Mouse (Mus musculus) embryo, embryonic 11 days (tissue): ENCODE measurements around the gene Lrch1.
A peak's percentile ranks its signal among the peaks of the same experiment; 100 is the strongest.

Experiments
- DNase-seq: peaks from one replicate; pipeline ENCODE4 v3.0.0-alpha.2; 2015

Gene Lrch1

GRCm38 (mm10) chr14:74884024-74884680 is 63.5 kb downstream of the Lrch1 start:
- DNase-seq: peak; percentile 57

GRCm38 (mm10) chr14:74883204-74883603 is 64.5 kb downstream of the Lrch1 start:
- DNase-seq: no peak

- DNase-seq: no peak
Measured at GRCm38 (mm10) chr14:74882754-74883153, 64.9 kb downstream of the Lrch1 start.

DNA sequence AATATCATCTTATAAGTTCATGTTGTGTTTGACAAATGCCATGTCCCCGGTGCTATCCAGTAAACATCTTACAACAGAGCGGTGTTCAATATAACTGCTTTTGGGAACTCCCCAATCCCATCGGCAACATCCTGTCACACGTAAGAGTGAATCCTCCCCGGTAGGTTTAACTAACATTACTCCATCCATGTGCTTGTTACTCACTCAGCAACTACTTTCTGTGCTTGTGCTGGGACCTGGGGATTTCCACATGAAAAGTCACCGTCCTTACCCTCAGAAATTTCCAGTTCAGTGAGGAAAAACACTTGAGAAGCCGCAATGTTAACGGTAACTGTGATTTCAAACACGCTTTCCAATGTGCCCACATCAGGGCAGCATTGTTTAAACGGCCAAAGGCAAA is 66.8 kb downstream of the Lrch1 start:
- DNase-seq: no peak

GRCm38 (mm10) chr14:74879480-74879879 is 68.2 kb downstream of the Lrch1 start:
- no peak for DNase-seq

DNA sequence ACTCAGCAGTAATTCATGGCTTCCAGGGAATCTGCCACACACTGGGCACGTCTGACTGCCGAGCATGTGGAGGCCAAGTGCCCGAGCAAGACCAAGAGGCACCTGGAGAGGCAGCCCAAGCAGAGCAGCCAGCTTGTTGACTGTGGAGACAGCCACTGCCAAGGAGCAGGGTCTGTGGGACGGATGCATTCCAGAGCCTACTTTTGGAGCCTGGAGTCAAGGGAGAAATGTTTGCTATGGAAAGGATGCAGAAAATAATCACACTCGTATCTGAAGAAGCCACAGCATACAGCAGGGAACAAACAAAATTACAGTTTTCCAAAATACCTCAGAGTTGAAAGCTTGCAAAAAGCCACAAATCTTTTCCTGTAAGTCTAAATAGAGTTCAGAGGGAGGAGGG is 70.4 kb downstream of the Lrch1 start:
- no peak for DNase-seq

- DNase-seq: no peak
Measured at GRCm38 (mm10) chr14:74871220-74871619, 76.5 kb downstream of the Lrch1 start.

GRCm38 (mm10) chr14:74868902-74869230 is 78.8 kb downstream of the Lrch1 start:
- DNase-seq: no peak

DNA sequence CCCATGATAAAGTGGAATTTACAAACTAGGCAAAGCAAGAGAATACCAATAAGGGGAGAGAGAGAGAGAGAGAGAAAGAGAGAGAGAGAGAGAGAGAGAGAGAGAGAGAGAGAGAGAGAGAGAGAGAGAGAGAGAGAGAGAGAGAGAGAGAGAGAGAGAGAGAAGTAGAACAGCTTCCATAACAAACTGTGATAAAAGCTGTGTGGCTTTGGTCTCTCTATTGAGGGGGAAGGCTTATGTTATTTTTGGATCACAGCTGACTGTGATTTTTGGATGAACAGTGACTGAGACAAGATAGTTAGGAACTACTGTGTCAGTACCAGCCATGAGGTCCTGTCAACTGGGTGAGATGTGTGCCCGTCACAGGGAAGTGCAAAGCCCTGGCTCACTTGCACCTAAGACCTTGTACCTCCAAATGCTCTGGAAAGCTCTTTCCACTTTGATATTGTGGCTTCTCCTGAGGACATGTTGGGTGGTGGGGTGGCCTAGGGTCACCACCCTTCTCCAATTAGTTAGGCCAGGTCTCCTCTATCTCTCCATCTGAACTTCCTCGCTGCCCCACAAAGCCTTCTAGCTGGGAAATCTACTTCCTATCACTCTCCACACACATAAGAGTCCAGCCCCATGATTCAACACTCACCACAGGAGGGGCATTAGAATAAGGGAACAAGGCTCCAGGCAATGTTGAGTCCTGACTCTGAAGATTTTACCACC is 79.3 kb downstream of the Lrch1 start:
- DNase-seq: no peak

- DNase-seq: peak; percentile 33
Measured at GRCm38 (mm10) chr14:74867076-74868042, 80.3 kb downstream of the Lrch1 start.

DNA sequence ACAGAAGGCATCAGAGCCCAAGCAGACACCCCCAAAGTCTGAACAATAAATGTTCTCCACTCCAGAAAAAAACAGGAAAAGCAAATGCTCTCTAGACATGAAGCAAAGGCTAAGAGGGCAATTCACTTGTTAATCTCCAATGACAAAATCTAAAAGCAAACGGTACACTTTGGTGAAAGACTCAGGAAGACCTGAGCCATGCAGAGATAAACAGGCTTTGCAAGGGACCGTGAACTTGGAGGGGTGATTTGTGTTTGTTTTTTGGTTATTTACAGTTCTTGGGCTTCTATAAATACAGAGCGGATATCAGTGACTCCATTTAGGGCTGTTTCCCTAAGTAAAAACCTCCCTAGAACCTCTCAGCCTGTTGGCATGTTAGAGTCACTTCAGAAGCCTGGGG is 81.9 kb downstream of the Lrch1 start:
- no peak for DNase-seq

DNA sequence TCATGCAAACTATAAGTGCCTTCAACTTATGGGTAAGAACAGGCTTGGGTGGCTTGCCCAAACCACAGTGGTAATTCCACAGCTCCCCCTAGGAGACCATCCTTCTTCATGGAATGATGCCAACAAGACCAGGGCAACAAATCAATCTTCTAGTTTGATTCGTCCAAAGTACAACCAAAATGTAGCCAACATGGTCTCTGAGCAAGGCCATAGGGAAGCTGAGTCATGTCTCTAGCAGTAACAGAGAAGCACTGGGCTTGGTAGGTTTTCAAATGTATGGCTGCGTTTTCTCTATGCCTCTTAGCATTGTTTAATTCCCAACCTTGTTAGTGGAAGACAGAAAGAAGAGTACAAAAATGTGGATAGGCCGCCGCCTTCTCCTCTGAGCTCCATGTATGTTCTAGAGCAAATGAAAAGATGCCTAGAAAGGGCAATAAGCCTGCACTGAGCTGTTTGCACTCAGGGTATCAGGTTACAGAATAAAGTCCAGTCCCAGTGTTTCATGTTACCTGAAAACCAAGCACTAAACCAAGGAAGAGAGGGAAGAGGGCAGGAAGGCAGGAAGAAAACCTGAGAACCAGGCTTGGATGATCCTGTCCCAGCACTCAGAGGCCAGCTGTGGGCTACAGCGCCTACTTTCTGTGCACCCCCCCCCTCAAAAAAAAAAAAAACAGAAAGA is 82.7 kb downstream of the Lrch1 start:
- DNase-seq: no peak

DNA sequence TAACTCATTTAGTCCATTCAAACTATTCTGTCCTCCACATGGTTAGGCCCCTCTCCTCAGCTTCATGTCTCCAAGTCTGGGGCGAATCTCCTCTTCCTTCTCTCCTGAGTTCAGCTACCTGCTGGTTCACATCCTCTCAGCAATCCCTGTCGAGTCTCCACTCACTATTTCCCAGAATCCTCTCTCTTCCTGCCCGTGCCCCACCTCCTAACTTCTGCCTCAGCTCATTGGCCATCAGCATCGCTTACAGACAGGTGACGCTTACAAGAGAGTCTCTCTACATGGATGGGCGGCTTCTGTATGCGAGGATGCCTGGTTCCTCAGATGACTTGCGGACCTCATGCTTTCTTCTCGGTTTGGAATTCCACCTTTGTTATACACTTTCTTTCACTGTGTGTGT is 86.2 kb downstream of the Lrch1 start:
- DNase-seq: no peak

DNA sequence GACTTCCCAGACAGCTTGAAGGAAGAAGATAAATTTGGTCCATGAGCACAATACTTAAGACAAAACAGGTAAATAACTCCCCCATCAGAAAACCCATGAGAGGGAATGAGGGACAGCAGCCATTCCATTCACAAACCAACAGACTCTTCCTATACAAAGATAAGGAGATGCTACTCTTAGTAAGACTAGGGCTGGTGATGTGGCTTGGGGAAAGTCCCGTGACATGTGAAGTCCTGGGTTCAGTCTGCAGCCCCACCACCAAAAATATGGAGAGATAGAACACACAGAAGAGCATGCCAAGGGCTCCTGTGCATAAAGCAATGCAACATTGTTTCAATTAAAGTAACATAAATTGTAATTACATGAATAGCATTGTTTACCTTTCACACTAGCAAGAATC is 88.5 kb downstream of the Lrch1 start:
- no peak for DNase-seq

GRCm38 (mm10) chr14:74855429-74855828 is 92.2 kb downstream of the Lrch1 start:
- DNase-seq: no peak

DNA sequence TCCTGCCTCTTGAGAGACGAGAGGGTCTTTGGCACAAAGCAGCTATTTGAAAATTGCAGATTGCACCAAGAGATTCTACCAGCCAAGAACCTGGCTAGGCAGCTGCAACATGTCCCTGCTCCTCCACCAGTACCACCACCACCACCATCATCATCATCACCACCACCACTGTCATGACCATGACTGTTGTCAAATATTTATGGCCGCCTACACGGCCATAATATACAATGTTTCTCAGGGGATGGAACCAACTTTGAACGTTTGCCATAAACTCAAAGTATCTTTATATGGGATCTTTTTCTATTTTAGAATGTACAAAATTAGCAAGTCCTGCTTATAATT is 93.9 kb downstream of the Lrch1 start:
- no peak for DNase-seq

DNA sequence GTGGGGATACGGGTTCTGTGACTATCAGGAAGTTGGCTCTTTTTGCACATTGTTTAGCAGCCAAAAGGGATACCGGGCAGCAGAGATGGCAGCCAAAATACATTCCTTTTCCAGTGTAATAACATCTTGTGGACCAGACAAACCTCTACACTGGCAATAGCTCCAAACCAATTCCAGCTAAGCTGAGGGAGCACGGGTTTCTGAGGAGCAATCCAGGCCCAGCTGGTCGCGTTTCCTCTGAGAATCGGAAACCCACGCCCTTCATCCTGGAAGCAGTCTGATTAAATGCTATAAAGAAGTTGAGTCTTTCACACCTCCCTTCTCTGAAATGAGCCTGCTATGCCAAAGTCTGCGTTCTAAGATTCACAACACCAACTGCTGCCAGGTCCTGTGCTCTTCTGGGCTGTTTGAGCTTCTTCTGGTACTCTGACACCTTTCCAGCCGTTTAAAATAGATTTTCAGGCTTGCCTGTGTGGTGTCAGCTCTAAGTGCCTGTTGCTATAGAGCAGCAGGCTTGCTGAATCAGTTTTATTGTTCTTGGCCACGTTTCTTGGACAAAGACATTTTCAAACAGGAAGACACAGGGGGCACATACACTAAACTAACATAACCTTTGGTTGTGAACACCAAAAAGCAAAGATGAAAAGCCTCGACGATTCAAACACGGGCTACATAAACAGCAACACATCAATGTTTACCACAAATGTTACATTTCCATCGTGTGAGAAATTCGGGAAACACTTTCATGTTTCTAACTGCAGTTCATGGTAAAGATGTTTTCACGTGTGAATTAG is 94.5 kb downstream of the Lrch1 start:
- DNase-seq: peak; percentile 37

GRCm38 (mm10) chr14:74851866-74852265 is 95.8 kb downstream of the Lrch1 start:
- DNase-seq: no peak

DNA sequence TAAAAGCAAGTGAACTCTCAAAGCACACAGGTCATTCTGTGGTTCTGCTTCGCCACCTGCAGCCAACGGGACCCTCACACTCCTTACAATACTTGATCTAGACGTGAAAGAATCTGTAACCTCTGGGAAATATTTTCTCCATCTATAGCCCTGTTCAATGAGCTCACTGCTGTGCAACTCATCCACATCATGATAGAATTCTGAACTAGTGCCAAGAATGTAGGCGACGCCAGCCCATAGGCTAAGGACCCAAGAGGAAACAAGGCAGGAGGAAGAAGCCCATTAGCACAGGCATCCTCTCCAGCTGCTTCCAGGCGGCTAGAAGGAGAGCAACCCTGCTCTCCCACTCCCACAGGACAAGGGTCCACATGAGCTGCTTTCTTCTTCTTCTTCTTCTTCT is 98.7 kb downstream of the Lrch1 start:
- DNase-seq: no peak

- no peak for DNase-seq
Measured at GRCm38 (mm10) chr14:74848224-74848623, 99.5 kb downstream of the Lrch1 start.

GRCm38 (mm10) chr14:74847311-74848133 is 100.2 kb downstream of the Lrch1 start:
- no peak for DNase-seq
